Mouse (Mus musculus): Measurements from ENCODE around the gene Ube2l6. TPM values are rescaled to one million over a fixed set of nuclear protein-coding genes. Genes with fewer than 3 reads are reported as not detected.

Gene Ube2l6
- polyA plus RNA-seq, 1 experiment from 2014 or later, result 36.6 TPM

DNA sequence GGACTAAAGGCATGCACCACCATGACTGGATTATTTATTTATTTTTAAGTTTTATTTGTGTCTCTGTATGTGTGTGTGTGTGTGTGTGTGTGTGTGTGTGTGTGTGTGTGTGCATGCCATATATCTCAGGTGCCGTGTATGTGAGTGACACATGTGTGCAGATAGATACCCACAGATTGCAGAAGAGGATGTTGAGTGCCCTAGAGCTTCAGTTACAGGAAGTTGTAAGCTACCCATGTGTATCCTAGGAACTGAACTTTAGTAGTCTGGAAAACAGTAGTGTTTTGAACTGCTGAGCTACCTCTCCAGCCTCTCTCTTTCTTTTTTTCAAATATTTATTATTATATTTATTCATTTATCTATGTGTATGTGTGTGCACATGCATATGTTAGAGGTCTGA is 15.3 kb upstream of the Ube2l6 start:
- H3K27me3 ChIP-seq (ENCODE audit: control insufficient read depth, insufficient read depth, low read length), result no peaks in the 10 kb centered on the region
- 90% methylated on average over 1 of the region's 1 CpGs for WGBS
- ATAC-seq (replicated peaks; ENCODE audit: low FRiP score) (no peak), DNase-seq (ENCODE audit: low spot score) (no peak)
- no peak overlapping the region for H3K4me2 ChIP-seq (ENCODE audit: low read depth, low read length, severe bottlenecking)
- no peak overlapping the region for H3K9ac ChIP-seq (ENCODE audit: low read length)
- no peaks in the 10 kb centered on the region for H3K4me1 ChIP-seq (replicated peaks; ENCODE audit: control insufficient read depth, insufficient read depth, low read length)
- H3K36me3 ChIP-seq (ENCODE audit: control insufficient read depth, insufficient read depth, low read length), result no peaks in the 10 kb centered on the region
- H3K27ac ChIP-seq (ENCODE audit: low read depth, low read length), result no peak overlapping the region
- H3K4me3 ChIP-seq (ENCODE audit: low read depth, low read length), result no peak overlapping the region
- H3K9me3 ChIP-seq (ENCODE audit: control insufficient read depth, low read length), result no peaks in the 10 kb centered on the region

DNA sequence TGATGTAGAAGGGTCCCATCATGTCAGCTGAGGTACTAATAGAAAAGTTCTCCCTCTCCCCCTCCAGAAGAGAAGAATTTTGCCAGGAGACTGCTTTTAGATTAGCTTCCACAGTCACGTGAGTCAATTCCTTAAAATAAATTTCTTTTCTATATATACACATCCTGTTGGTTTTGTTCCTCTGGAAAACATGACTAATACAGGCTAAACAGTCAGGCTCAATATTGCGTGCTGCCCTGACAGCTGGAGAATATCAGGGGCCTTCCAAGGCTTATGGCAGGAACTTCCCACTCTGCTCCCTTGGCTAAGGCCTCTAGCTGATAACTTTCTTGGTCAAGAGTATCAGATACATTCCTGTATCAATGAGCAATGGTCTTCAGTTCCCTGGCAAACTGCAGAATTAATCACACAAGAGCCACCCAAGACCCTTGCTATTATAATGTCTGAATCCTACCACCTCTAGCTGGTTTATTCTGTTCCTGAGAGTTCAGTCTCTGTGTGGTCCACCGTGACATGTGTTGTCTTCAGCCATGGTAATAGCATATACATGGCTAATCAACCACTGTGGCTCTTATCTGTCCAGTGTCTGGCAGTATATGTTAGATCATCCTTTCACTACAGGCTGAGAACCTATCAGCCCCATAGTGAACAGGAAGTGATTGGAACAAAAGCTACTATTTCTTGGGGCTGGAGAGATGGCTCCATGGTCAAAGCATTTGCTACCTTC is 14.6 kb upstream of the Ube2l6 start:
- no peaks in the 10 kb centered on the region for H3K36me3 ChIP-seq (ENCODE audit: control insufficient read depth, insufficient read depth, low read length)
- no peaks in the 10 kb centered on the region for H3K27me3 ChIP-seq (ENCODE audit: control insufficient read depth, insufficient read depth, low read length)
- no peaks in the 10 kb centered on the region for H3K9me3 ChIP-seq (ENCODE audit: control insufficient read depth, low read length)
- no peak overlapping the region for H3K4me2 ChIP-seq (ENCODE audit: low read depth, low read length, severe bottlenecking)
- no peak for DNase-seq (ENCODE audit: low spot score)
- WGBS, result 94% methylated on average over 3 of the region's 3 CpGs
- no peak overlapping the region for H3K27ac ChIP-seq (ENCODE audit: low read depth, low read length)
- H3K9ac ChIP-seq (ENCODE audit: low read length), result no peak overlapping the region
- H3K4me1 ChIP-seq (replicated peaks; ENCODE audit: control insufficient read depth, insufficient read depth, low read length), result no peaks in the 10 kb centered on the region
- ATAC-seq (replicated peaks; ENCODE audit: low FRiP score), result no peak
- H3K4me3 ChIP-seq (ENCODE audit: low read depth, low read length), result no peak overlapping the region

DNA sequence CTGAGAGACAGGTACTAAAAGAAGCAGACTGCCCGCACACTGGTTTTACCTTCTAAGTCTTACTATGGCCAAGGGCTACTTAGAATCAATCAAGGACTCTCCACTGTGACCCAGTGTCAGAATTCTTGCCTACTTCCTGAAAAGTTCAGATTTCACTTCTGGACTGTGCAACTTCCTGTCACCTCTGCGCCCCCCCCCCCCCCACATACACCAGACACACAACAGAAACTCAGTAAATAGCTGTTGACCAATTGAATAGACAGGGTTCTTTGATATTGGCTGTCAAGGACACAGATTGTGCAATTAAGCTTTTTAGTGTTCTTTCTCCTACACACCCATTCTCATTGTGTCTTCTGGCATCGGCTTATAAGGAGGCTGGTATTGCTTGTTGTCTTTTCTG is 10.3 kb upstream of the Ube2l6 start:
- DNase-seq (ENCODE audit: low spot score) (no peak), ATAC-seq (replicated peaks; ENCODE audit: low FRiP score) (no peak)
- Histone ChIP-seq H3K9ac (ENCODE audit: low read length) (no peak overlapping the region), H3K4me2 (ENCODE audit: low read depth, low read length, severe bottlenecking) (no peak overlapping the region), H3K36me3 (ENCODE audit: control insufficient read depth, insufficient read depth, low read length) (no peaks in the 10 kb centered on the region), H3K27ac (ENCODE audit: low read depth, low read length) (no peak overlapping the region), H3K4me1 (replicated peaks; ENCODE audit: control insufficient read depth, insufficient read depth, low read length) (no peaks in the 10 kb centered on the region), H3K4me3 (ENCODE audit: low read depth, low read length) (no peak overlapping the region), H3K27me3 (ENCODE audit: control insufficient read depth, insufficient read depth, low read length) (no peaks in the 10 kb centered on the region), H3K9me3 (ENCODE audit: control insufficient read depth, low read length) (no peaks in the 10 kb centered on the region)
- WGBS, result 80% methylated on average over 3 of the region's 3 CpGs

DNA sequence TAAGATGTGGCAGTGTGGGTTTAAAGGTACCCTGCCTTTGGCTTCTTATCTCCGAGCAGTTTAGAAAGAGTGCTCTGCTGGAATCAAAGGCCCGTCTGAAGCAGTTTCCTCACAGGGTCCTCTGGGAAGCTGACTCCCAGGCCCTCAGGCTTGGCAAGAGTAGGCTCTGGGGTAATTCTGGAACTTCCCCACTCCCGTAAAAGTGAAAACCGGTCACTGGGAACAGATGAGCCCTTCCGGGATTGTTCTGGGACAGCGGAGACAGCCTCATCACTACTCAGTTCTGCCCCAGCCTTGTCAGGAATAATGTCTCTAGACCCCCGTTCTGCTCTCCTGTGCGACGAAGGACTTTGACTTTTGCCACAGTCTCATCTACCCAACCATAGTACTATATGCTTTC is 8.2 kb upstream of the Ube2l6 start:
- Histone ChIP-seq H3K4me3 (ENCODE audit: low read depth, low read length) (no peak overlapping the region), H3K9ac (ENCODE audit: low read length) (no peak overlapping the region), H3K27me3 (ENCODE audit: control insufficient read depth, insufficient read depth, low read length) (no peaks in the 10 kb centered on the region), H3K36me3 (ENCODE audit: control insufficient read depth, insufficient read depth, low read length) (no peaks in the 10 kb centered on the region), H3K4me2 (ENCODE audit: low read depth, low read length, severe bottlenecking) (no peak overlapping the region), H3K27ac (ENCODE audit: low read depth, low read length) (no peak overlapping the region), H3K4me1 (replicated peaks; ENCODE audit: control insufficient read depth, insufficient read depth, low read length) (no peaks in the 10 kb centered on the region), H3K9me3 (ENCODE audit: control insufficient read depth, low read length) (no peaks in the 10 kb centered on the region)
- 53% methylated on average over 9 of the region's 9 CpGs for WGBS
- no peak for DNase-seq (ENCODE audit: low spot score)
- no peak for ATAC-seq (replicated peaks; ENCODE audit: low FRiP score)

DNA sequence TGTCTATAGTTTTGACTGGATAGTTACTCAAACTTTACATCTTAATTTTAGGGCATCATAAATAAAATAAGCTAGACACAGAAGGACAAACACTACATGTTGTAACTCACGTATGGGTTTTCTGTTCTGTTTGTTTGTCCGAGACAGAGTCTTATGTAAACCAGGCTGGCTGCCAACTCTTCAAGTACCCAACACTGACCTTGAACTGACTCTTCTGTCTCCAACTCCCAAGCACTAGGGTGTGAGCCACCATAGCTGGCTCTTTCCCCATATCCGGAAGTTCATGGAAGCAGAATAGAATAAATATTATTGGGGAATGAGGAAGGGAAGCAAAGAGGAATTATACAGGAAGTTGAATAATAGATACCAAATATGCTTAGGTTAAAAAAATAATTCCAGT is 6.1 kb upstream of the Ube2l6 start:
- 91% methylated on average over 3 of the region's 3 CpGs for WGBS
- no peak overlapping the region for H3K4me2 ChIP-seq (ENCODE audit: low read depth, low read length, severe bottlenecking)

DNA sequence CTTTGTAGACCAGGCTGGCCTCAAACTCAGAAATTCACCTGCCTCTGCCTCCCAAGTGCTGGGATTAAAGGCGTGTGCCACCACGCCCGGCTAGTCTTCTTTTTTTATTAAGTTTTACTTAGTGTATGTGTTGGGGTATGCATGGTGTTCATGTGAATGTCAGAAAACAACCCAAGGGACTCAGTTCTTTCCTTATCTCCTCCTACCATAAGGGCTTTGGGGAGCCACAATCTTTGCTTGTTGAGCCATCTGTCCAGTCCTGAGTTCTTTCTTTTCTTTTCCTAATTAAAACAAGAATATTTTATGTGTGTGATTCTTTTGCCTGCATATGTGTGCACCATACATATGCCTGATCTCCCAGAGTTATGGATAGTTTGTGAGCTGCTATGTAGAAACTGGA is 5.5 kb upstream of the Ube2l6 start:
- Histone ChIP-seq H3K4me2 (ENCODE audit: low read depth, low read length, severe bottlenecking) (no peak overlapping the region), H3K36me3 (ENCODE audit: control insufficient read depth, insufficient read depth, low read length) (no peaks in the 10 kb centered on the region), H3K9ac (ENCODE audit: low read length) (no peak overlapping the region), H3K27me3 (ENCODE audit: control insufficient read depth, insufficient read depth, low read length) (no peaks in the 10 kb centered on the region), H3K9me3 (ENCODE audit: control insufficient read depth, low read length) (no peaks in the 10 kb centered on the region), H3K4me3 (ENCODE audit: low read depth, low read length) (no peak overlapping the region), H3K27ac (ENCODE audit: low read depth, low read length) (no peak overlapping the region), H3K4me1 (replicated peaks; ENCODE audit: control insufficient read depth, insufficient read depth, low read length) (no peaks in the 10 kb centered on the region)
- no peak for DNase-seq (ENCODE audit: low spot score)
- no peak for ATAC-seq (replicated peaks; ENCODE audit: low FRiP score)
- WGBS, result 83% methylated on average over 3 of the region's 3 CpGs

More for the DNA sequence above, 6.1 kb upstream of the Ube2l6 start:
- DNase-seq (ENCODE audit: low spot score) (no peak), ATAC-seq (replicated peaks; ENCODE audit: low FRiP score) (no peak)
- Histone ChIP-seq H3K4me1 (replicated peaks; ENCODE audit: control insufficient read depth, insufficient read depth, low read length) (no peaks in the 10 kb centered on the region), H3K9ac (ENCODE audit: low read length) (no peak overlapping the region), H3K4me3 (ENCODE audit: low read depth, low read length) (no peak overlapping the region), H3K27me3 (ENCODE audit: control insufficient read depth, insufficient read depth, low read length) (no peaks in the 10 kb centered on the region), H3K9me3 (ENCODE audit: control insufficient read depth, low read length) (no peaks in the 10 kb centered on the region), H3K27ac (ENCODE audit: low read depth, low read length) (no peak overlapping the region), H3K36me3 (ENCODE audit: control insufficient read depth, insufficient read depth, low read length) (no peaks in the 10 kb centered on the region)

DNA sequence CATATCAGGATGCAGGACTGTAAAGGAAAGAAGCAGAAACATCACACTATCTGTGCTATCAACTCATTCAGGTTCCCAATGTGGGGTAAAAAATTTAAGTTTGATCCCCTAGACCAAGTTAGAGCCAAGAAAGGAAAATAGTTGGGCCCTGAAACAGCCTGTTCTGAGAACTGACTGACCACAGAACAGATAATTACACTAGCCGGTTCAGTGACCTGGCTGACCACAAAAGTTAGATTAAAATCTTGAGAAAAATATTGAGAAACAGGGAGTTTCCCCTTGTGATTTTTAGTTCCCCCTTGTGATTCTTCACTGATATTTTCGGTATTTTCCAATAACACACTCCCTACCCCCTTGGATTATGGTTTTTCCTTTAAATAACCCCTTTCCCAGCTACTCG is 4.8 kb upstream of the Ube2l6 start:
- DNase-seq (ENCODE audit: low spot score) (no peak), ATAC-seq (replicated peaks; ENCODE audit: low FRiP score) (no peak)
- Histone ChIP-seq H3K4me1 (replicated peaks; ENCODE audit: control insufficient read depth, insufficient read depth, low read length) (no peaks in the 10 kb centered on the region), H3K9me3 (ENCODE audit: control insufficient read depth, low read length) (no peaks in the 10 kb centered on the region), H3K27ac (ENCODE audit: low read depth, low read length) (no peak overlapping the region), H3K27me3 (ENCODE audit: control insufficient read depth, insufficient read depth, low read length) (no peaks in the 10 kb centered on the region), H3K4me3 (ENCODE audit: low read depth, low read length) (no peak overlapping the region), H3K4me2 (ENCODE audit: low read depth, low read length, severe bottlenecking) (no peak overlapping the region), H3K9ac (ENCODE audit: low read length) (no peak overlapping the region), H3K36me3 (ENCODE audit: control insufficient read depth, insufficient read depth, low read length) (no peaks in the 10 kb centered on the region)
- WGBS, result 87% methylated on average over 3 of the region's 3 CpGs

DNA sequence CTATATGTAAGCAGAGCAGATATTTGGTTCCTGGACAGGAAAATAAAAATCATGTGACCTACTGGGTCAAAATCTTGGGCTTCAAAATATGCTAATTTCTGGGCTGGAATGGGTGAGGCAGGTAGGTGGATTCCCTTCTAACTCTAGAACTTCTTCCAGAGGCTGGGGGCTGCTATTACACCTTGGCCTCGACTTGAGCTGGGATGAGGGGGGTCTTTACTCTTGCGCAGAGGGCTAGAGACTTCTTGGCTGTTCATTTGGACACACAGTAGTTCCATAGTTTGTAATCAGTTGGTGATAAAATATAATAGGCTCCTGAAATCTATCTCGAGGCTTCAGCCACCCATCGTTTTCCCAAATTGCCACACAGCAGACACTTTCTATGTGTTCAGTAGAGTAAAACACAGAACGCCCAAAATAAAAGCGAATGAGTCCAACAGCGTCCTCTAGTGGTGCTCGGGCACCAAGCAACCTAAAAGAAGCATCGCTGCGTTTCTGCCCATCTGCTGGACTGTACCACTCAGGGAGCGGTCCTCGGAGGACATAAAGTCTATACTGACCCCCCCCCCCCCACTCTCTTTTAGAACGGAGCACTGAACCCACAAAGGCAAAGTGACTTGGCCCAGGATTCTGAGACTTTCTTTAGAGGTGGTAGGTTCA is 665 bp upstream of the Ube2l6 start:
- Histone ChIP-seq H3K4me3 (ENCODE audit: low read depth, low read length) (peak overlapping the region; percentile 52), H3K9ac (ENCODE audit: low read length) (peak overlapping the region; percentile 66), H3K27ac (ENCODE audit: low read depth, low read length) (0 out of 2 replicates have a peak overlapping the region, but pooled peaks have one; percentile 2), H3K4me2 (ENCODE audit: low read depth, low read length, severe bottlenecking) (peak overlapping the region; percentile 59), H3K27me3 (ENCODE audit: control insufficient read depth, insufficient read depth, low read length) (no peaks in the 10 kb centered on the region), H3K4me1 (replicated peaks; ENCODE audit: control insufficient read depth, insufficient read depth, low read length) (no peaks in the 10 kb centered on the region), H3K36me3 (ENCODE audit: control insufficient read depth, insufficient read depth, low read length) (no peaks in the 10 kb centered on the region), H3K9me3 (ENCODE audit: control insufficient read depth, low read length) (no peaks in the 10 kb centered on the region)
- ATAC-seq (replicated peaks; ENCODE audit: low FRiP score) (peak; percentile 69), DNase-seq (ENCODE audit: low spot score) (peak; percentile 87)
- 11% methylated on average over 13 of the region's 13 CpGs for WGBS

All from forebrain, embryonic 11.5 days (tissue).